Mouse (Mus musculus) stomach, embryonic 16.5 days (tissue): Measurements from ENCODE around the gene Gm42688. TPM values are rescaled to one million over a fixed set of nuclear protein-coding genes. Genes with fewer than 3 reads are reported as not detected.

Source experiments
- ATAC-seq: fragments of 200-750 bp; cut with Nextera tagmentation; 2 replicates; pipeline ENCODE4 v1.8.0; 2017; ENCODE audit warnings: moderate number of reproducible peaks, moderate TSS enrichment; ENCODE audit not compliant: insufficient read depth, low FRiP score
- H3K27ac ChIP-seq: fragments of 300-500 bp; sonication (generic); 2 replicates; pipeline ENCODE4 v1.5.1; 2014; ENCODE audit warnings: low read length
- H3K27me3 ChIP-seq: fragments of 300-500 bp; sonication (generic); 2 replicates; pipeline ENCODE4 v1.6.1; 2014; ENCODE audit warnings: low read length, control low read depth, mixed read lengths; ENCODE audit not compliant: control insufficient read depth, insufficient read depth
- H3K36me3 ChIP-seq: fragments of 300-500 bp; sonication (generic); 2 replicates; pipeline ENCODE4 v1.6.1; 2014; ENCODE audit warnings: low read length; ENCODE audit not compliant: control insufficient read depth, insufficient read depth
- H3K4me1 ChIP-seq: fragments of 300-500 bp; sonication (generic); 2 replicates; pipeline ENCODE4 v1.6.1; 2014; ENCODE audit warnings: low read length, control low read depth, mixed read lengths; ENCODE audit not compliant: control insufficient read depth, insufficient read depth
- H3K4me2 ChIP-seq: fragments of 300-500 bp; sonication (generic); 2 replicates; pipeline ENCODE4 v1.6.1; 2014; ENCODE audit warnings: low read depth, low read length, mixed read lengths
- H3K4me3 ChIP-seq: fragments of 300-500 bp; sonication (generic); replicated peaks from 2 replicates; pipeline ENCODE4 v1.5.1; 2014; ENCODE audit warnings: mild to moderate bottlenecking, low read length
- H3K9ac ChIP-seq: fragments of 300-500 bp; sonication (generic); 2 replicates; pipeline ENCODE4 v1.6.1; 2014; ENCODE audit warnings: low read length
- H3K9me3 ChIP-seq: fragments of 300-500 bp; sonication (generic); replicated peaks from 2 replicates; pipeline ENCODE4 v1.6.1; 2016; ENCODE audit warnings: low read length, control low read depth; ENCODE audit not compliant: control insufficient read depth
- WGBS: fragments of 180-500 bp; shearing (Covaris S2); extraction: QIAGEN DNeasy Blood & Tissue Kit; methylation state at CpG from one replicate; pipeline ENCODE4 v1.1.7; 2014; 5-methylcytosine and 5-hydroxymethylcytosine counted together
- polyA plus RNA-seq: library from polyadenylated mRNA; unstranded; fragments of >200 nt; fragmentation: Nextera tagmentation; extraction: Ambion mirVana; gene quantifications from 2 replicates; pipeline ENCODE4 v1.2.1, GENCODE M21; 2015

The Gm42688 gene
- polyA plus RNA-seq, 1 experiment from 2014 or later: 1.8 TPM

DNA sequence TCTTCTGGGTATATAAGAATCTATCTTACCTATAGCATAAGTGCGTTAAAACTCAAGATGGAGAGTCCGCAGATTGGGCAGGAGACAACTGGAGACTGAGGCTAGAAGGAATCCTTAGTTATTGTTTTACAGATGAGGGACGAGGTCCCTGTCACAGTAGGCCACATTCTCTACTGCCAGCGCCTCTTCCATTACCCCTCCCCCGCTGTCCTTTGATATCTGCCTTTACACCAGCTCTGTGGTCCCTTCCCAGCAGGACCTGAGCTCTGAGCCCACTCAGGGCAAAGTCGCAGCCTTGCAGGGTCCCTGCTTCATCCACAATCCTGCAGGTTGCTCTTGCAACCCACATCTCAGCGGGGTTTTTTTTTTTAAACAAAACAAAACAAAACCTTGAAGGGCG lies 33.2 kb upstream of the Gm42688 start:
- H3K9ac ChIP-seq: no peak overlapping the region
- no peak overlapping the region; the same call in 1 of the 2 replicates for H3K4me2 ChIP-seq
- WGBS: 9% methylated on average over 8 of the region's 8 CpGs

GRCm38 (mm10) chr6:83068706-83069487 lies 32.5 kb upstream of the Gm42688 start:
- Histone ChIP-seq H3K36me3 (no peaks in the 10 kb centered on the region), H3K4me1 (peaks cover 11% of the 10 kb centered on the region), H3K4me2 (peak overlapping the region; percentile 40), H3K9ac (no peak overlapping the region; the same call in 1 of the 2 replicates), H3K4me3 (peak overlapping the region; percentile 28), H3K27me3 (peaks cover 95% of the 10 kb centered on the region), H3K27ac (no peak overlapping the region), H3K9me3 (no peaks in the 10 kb centered on the region)
- no peak for ATAC-seq
- 1% methylated on average over 81 of the region's 81 CpGs for WGBS

More for the DNA sequence above, 33.2 kb upstream of the Gm42688 start:
- Histone ChIP-seq H3K27ac (no peak overlapping the region), H3K4me1 (peaks cover 11% of the 10 kb centered on the region), H3K27me3 (peaks cover 96% of the 10 kb centered on the region), H3K9me3 (no peaks in the 10 kb centered on the region), H3K36me3 (no peaks in the 10 kb centered on the region), H3K4me3 (peak overlapping the region; percentile 28)
- ATAC-seq: no peak

DNA sequence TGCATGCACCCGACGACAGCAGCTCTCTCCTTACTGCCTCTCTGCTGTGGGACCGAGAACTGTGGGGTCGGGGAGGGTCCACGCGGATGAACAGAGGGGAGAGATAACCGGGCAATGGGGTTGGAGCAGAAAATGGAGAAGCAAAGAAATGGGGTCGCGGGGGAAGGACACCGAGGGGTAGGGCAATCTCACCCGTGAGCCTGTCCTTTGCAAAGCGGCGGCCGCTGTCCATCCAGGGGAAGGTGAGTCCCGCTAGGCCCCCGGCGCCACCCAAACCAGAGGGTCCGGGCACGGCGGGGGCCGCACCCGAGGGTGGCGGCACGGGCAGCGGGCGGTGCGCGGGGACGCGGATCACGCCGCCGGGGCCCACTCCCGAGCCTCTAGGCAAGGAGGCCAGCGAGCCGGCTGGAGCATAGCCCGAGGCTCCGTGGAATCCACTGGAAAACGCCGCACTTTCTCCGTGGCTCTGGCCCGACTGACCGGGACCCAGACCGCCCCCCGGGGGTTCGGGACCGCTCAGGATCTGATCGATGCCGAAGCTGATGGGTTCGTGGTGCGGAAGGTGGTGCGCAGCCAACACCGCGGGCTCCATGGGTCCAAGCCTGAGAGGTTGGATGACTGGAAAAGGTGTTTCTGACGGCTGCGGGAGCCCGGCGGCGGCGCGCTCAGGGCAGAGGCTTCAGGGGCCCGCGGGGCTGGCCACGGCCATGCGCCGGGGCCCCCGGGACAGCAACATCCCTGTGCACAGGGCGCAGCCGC lies 31.8 kb upstream of the Gm42688 start:
- Histone ChIP-seq H3K4me3 (peak overlapping the region; percentile 28), H3K4me2 (peak overlapping the region; percentile 11; the same call in 1 of the 2 replicates), H3K4me1 (peaks cover 11% of the 10 kb centered on the region), H3K27me3 (peaks cover 95% of the 10 kb centered on the region), H3K9ac (peak overlapping the region; percentile 39; the same call in 1 of the 2 replicates), H3K27ac (no peak overlapping the region), H3K36me3 (no peaks in the 10 kb centered on the region), H3K9me3 (no peaks in the 10 kb centered on the region)
- under 1% methylated on average over 69 of the region's 69 CpGs for WGBS
- peak; percentile 22; the same call in 1 of the 2 replicates for ATAC-seq

DNA sequence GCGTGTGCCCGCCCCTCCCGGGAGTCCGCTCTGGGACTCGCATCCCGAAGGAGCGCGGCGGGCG lies 31.3 kb upstream of the Gm42688 start, which contains the start of gene Tlx2:
TSS of gene Tlx2 (minus strand) at position 47 of the 64 bp plus-strand sequence.
- H3K27me3 ChIP-seq: peaks cover 95% of the 10 kb centered on the region
- peak within 1 kb of the TSS; percentile 28 for H3K4me3 ChIP-seq
- peak within 1 kb of the TSS; percentile 40; the same call in 1 of the 2 replicates for H3K4me2 ChIP-seq
- H3K4me1 ChIP-seq: peaks cover 11% of the 10 kb centered on the region
- H3K9ac ChIP-seq: peak within 1 kb of the TSS; percentile 39; the same call in 1 of the 2 replicates
- no peak for ATAC-seq
- 2% methylated on average over 10 of the region's 10 CpGs for WGBS
- no peaks in the 10 kb centered on the region for H3K9me3 ChIP-seq
- no peaks in the 10 kb centered on the region for H3K36me3 ChIP-seq
- no peak within 1 kb of the TSS for H3K27ac ChIP-seq

DNA sequence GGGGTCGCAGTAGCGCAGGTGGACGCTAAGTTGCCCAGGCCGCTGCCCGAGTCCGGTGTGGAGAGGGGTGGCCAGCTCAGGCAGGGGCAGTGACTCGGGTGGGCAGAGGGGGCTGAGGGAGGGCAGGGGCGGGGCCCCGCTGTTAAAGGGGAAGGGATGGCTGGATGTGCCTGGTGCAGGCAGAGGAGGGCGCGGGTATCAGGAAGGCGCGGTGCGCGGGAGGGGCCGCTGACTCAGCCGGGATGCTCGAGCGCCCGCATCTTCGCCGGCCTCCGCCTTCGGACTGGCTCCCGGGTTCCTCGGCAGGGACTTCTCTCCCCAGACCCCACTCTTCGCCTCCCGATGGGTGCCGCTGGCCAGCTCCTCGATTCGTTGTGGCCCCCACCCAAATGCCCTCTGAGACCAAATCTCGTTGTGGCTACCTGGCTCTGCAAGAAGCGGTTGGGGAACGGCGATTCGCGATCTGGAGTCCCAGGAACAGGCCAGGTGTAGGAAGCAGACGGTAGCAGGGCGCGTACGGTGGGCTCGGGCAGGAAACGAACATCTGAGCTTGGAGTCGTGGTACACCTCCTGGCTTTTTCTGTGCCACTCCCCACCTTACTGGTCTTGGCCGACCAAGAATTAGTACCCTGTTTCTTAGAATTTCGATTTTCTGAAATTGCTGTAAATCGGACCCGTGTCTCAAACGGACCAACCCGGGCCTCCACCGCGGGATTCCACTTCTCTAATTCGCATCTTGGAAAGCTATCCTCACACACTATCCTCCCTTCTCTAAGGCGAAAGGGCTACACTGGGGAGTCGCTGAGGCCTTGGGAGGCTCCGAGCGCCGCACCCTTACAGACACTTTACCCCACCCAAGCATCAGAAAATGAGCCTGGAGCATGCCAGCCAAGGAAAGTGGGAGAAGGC lies 30.9 kb upstream of the Gm42688 start:
- no peaks in the 10 kb centered on the region for H3K9me3 ChIP-seq
- H3K4me1 ChIP-seq: peaks cover 11% of the 10 kb centered on the region
- no peaks in the 10 kb centered on the region for H3K36me3 ChIP-seq
- 2% methylated on average over 58 of the region's 58 CpGs for WGBS
- peak overlapping the region; percentile 28 for H3K4me3 ChIP-seq
- H3K27ac ChIP-seq: no peak overlapping the region
- ATAC-seq: peak; percentile 22; the same call in 1 of the 2 replicates
- H3K9ac ChIP-seq: no peak overlapping the region
- peaks cover 94% of the 10 kb centered on the region for H3K27me3 ChIP-seq
- peak overlapping the region; percentile 11; the same call in 1 of the 2 replicates for H3K4me2 ChIP-seq

- Histone ChIP-seq H3K9ac (no peak overlapping the region), H3K36me3 (no peaks in the 10 kb centered on the region), H3K4me1 (peaks cover 11% of the 10 kb centered on the region), H3K4me3 (peak overlapping the region; percentile 28), H3K27me3 (peaks cover 92% of the 10 kb centered on the region), H3K27ac (no peak overlapping the region), H3K4me2 (no peak overlapping the region; the same call in 1 of the 2 replicates), H3K9me3 (no peaks in the 10 kb centered on the region)
- under 1% methylated on average over 22 of the region's 24 CpGs for WGBS
- ATAC-seq: peak; percentile 46; the same call in 1 of the 2 replicates
These were observed 30.2 kb upstream of the Gm42688 start for GRCm38 (mm10) chr6:83071220-83071619.

GRCm38 (mm10) chr6:83074979-83075378 lies 26.4 kb upstream of the Gm42688 start:
- no peak overlapping the region for H3K9ac ChIP-seq
- no peak for ATAC-seq
- no peak overlapping the region for H3K4me2 ChIP-seq
- H3K27ac ChIP-seq: no peak overlapping the region
- no peaks in the 10 kb centered on the region for H3K36me3 ChIP-seq
- 17% methylated on average over 2 of the region's 2 CpGs for WGBS
- H3K9me3 ChIP-seq: no peaks in the 10 kb centered on the region
- no peak overlapping the region for H3K4me3 ChIP-seq
- H3K4me1 ChIP-seq: peaks cover 16% of the 10 kb centered on the region
- peaks cover 61% of the 10 kb centered on the region for H3K27me3 ChIP-seq

DNA sequence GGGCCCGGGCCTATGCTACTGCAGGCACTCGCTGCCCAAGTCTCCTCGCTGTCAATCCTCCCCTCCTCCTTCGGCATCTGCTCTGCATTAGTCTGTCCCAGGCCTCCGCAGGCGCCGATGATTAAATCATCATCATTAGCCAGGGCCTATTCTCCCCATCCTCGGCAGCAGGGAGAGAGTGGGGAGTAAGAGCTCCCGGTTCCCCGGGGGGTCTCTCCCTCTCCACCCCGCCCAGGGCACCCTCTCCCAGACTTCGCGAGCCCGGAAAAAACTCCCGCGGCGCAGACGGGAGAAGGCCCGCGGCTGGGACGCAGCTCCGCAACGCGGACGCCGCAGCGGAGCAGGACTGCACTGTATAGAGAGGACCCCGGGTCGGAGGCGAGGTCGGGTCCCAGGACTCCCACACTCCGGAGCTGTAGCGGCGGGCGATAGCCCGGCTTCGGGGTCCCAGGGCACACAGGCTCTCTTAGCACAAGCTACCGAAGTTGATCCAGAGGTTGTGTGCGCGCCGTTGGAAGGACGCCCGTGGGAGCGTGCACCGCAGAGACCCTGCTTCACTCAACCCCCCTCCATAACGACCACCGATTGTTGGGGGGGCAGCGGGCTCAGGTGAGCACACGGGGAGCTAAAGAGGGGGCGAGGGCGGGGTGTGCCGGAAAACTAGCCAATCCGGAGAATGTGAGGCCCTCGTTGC lies 23.6 kb upstream of the Gm42688 start, which contains the start of gene Pcgf1:
TSS of gene Pcgf1 (plus strand) at position 240 of the 694 bp plus-strand sequence.
- Histone ChIP-seq H3K27me3 (peaks cover 41% of the 10 kb centered on the region), H3K4me3 (peak within 1 kb of the TSS; percentile 85), H3K36me3 (0 out of 2 replicates have a peak, but pooled peaks cover 6% of the 10 kb centered on the region), H3K9ac (peak within 1 kb of the TSS; percentile 86), H3K9me3 (no peaks in the 10 kb centered on the region), H3K27ac (peak within 1 kb of the TSS; percentile 84), H3K4me2 (peak within 1 kb of the TSS; percentile 97), H3K4me1 (peaks cover 10% of the 10 kb centered on the region; the same call in 1 of the 2 replicates)
- ATAC-seq: peak; percentile 41
- under 1% methylated on average over 54 of the region's 54 CpGs for WGBS
